Mouse (Mus musculus) midbrain, embryonic 10.5 days (tissue): ENCODE measurements around the gene Syne2. TPM values are rescaled to one million over a fixed set of nuclear protein-coding genes. Genes with fewer than 3 reads are reported as not detected.

Source experiments
- DNase-seq: peaks from one replicate; pipeline ENCODE4 v3.0.0-alpha.2; 2017; ENCODE audit warnings: low spot score
- H3K27ac ChIP-seq: fragments of 300-500 bp; sonication (generic); replicated peaks from 2 replicates; pipeline ENCODE4 v1.5.1; 2016; ENCODE audit warnings: mild to moderate bottlenecking
- H3K27me3 ChIP-seq: fragments of 300-500 bp; sonication (generic); 2 replicates; pipeline ENCODE4 v1.6.1; 2016; ENCODE audit warnings: low read depth, mild to moderate bottlenecking; ENCODE audit not compliant: poor library complexity, severe bottlenecking
- H3K36me3 ChIP-seq: fragments of 300-500 bp; sonication (generic); 2 replicates; pipeline ENCODE4 v1.6.1; 2016; ENCODE audit warnings: mild to moderate bottlenecking, moderate library complexity
- H3K4me1 ChIP-seq: fragments of 300-500 bp; sonication (generic); 2 replicates; pipeline ENCODE4 v1.6.1; 2016
- H3K4me3 ChIP-seq: fragments of 300-500 bp; sonication (generic); 2 replicates; pipeline ENCODE4 v1.5.1; 2016; ENCODE audit warnings: mild to moderate bottlenecking, moderate library complexity
- H3K9me3 ChIP-seq: fragments of 300-500 bp; sonication (generic); replicated peaks from 2 replicates; pipeline ENCODE4 v1.6.1; 2016; ENCODE audit warnings: mild to moderate bottlenecking
- WGBS: fragments of 180-500 bp; shearing (Covaris S2); methylation state at CpG from one replicate; pipeline ENCODE4 v1.1.7; 2016; 5-methylcytosine and 5-hydroxymethylcytosine counted together
- polyA plus RNA-seq: library from polyadenylated mRNA; unstranded; fragments of >200 nt; fragmentation: Nextera tagmentation; extraction: Ambion mirVana; gene quantifications from 2 replicates; pipeline ENCODE4 v1.2.1, GENCODE M21; 2016

The Syne2 gene
- polyA plus RNA-seq, 1 experiment from 2014 or later = 93.1 TPM

DNA sequence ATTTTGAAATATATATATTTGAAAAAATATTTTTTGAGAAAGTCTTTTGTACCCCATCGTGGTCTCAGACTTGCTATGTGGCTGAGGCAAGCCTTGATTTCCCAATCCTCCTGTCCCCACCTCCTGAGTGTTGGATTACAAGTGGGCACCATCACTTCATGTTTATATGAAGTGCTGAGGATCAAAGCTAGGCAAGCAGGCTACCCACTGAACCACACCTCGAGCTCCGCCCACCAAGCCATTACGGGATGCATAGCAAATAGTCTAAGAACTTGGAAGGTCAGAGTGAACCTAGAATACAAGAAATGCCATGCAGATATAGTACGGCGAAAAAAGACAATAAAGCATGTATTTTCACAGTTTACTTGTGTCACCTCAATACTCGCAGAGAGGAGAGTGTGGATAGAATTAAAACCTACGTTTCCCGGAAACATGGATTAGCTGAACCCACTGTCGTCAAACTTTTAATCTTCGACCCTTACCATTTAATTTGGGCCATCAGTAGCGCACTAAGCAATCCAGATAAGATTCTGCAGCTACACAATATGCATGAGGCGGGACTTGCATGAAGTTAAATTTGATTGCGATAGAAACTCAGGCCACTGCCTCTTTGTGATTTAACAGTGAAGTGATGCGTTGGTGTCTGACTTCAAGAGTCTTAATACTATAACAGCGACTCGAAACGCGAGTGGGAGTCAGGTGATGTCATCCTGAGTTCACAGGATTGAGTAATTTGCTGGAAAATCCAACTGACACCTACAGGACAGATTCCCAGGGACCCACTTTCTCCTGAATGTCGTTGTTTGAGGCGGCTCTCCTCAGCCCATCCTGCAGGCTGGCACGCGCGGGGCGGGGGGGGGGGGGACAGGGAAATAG is 715 bp upstream of the Syne2 start:
- Histone ChIP-seq H3K27ac (peak overlapping the region; percentile 98), H3K4me3 (peak overlapping the region; percentile 95), H3K27me3 (peaks cover 23% of the 10 kb centered on the region), H3K4me1 (peaks cover 43% of the 10 kb centered on the region), H3K9me3 (no peaks in the 10 kb centered on the region), H3K36me3 (no peaks in the 10 kb centered on the region)
- DNase-seq = no peak
- 17% methylated on average over 23 of the region's 25 CpGs for WGBS

DNA sequence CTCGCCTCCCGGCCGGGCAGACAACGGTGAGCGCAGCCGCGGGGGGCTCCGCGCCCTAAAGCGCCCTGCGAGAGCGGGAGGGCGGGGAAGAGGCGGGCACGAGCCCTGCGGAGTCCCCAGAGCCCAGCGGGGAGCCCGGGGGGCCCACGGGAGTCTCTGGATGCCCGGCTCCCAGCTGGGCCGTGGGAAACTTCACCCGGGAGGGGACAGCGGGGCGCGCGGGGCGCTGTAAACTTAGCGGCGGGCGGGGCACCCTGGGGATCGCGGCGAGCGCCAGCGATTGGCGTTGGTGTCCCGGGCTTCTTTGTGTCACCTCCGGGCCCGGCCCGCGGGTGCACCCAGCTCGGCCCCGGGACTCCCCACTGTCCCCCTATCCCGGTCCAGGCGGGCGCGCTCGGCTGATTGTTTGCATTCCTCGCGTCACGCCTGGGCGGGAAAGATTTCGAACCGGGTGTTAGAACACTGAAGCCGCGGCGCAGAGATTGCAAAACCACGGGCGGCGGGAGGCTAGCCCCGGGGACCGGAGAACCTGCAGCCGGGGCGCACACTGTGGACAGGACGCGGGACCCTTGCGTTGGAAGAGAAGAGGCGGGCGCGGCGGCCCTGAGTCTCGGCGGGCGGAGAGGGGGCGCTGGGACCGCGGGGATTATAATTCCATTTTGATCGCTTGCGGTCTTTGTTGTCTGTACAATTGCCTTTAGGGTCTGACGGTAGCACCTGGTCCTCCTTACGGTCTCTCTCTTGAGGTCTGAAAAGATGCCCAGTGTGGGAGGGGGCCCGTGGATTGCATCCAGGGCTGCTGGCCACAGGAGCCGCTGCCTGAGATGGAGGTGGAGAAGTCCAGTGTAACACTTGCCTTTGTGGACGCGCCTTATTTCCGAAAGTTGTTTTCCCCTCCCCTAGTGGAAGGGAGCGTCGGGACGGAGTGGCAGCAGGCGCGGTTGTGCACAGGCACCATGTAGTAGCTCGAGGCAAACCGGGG is 810 bp downstream of the Syne2 start:
- peak overlapping the region; percentile 95 for H3K4me3 ChIP-seq
- H3K27me3 ChIP-seq = peaks cover 23% of the 10 kb centered on the region
- peaks cover 44% of the 10 kb centered on the region for H3K4me1 ChIP-seq
- no peaks in the 10 kb centered on the region for H3K9me3 ChIP-seq
- DNase-seq = peak; percentile 74
- under 1% methylated on average over 93 of the region's 93 CpGs for WGBS
- no peaks in the 10 kb centered on the region for H3K36me3 ChIP-seq
- peak overlapping the region; percentile 98 for H3K27ac ChIP-seq

DNA sequence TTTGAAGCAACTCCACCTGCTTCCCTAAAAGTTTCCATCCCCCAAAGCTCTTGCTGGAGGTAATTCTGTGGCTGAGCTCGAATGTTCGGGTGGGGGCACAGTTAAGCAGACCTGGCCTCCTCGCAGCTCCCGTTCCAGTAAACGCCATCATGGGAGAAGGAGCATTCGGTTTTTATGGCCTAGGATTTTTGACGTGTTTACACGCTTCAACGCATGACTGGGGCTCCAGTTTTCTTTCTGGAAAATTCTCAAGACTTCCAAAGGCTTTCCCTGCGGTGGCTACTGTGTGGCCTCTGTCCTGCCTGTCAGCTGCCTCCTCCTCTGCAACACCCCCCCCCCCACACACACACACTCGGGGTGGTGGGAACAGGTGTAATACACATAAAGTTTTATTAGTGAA is 1.5 kb downstream of the Syne2 start:
- H3K4me1 ChIP-seq = peaks cover 44% of the 10 kb centered on the region
- H3K36me3 ChIP-seq = no peaks in the 10 kb centered on the region
- peaks cover 23% of the 10 kb centered on the region for H3K27me3 ChIP-seq
- 19% methylated on average over 11 of the region's 11 CpGs for WGBS
- H3K27ac ChIP-seq = peak overlapping the region; percentile 98
- H3K4me3 ChIP-seq = peak overlapping the region; percentile 95
- no peaks in the 10 kb centered on the region for H3K9me3 ChIP-seq
- DNase-seq = no peak

DNA sequence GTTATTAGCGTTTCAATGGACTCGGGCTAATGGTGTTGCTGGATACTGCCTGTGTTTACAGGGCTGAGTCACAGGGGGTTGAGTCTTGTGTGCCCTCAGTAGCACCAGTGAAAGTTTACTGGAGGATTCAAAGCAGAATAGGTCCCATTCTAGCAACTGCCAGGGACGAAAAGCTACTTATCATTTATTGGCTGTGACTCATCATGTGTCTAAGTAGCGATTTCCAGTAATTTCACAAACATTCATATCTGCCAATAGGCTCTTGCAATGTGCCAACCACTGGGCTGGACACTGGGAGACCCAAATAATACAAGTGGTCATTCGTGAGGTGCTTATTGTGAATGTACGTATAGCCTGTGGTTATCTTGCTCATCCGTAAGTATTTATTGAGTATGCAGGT is 2.3 kb downstream of the Syne2 start:
- Histone ChIP-seq H3K9me3 (no peaks in the 10 kb centered on the region), H3K27me3 (peaks cover 20% of the 10 kb centered on the region), H3K4me3 (no peak overlapping the region), H3K27ac (no peak overlapping the region), H3K4me1 (peaks cover 44% of the 10 kb centered on the region), H3K36me3 (no peaks in the 10 kb centered on the region)
- 84% methylated on average over 7 of the region's 7 CpGs for WGBS
- no peak for DNase-seq

DNA sequence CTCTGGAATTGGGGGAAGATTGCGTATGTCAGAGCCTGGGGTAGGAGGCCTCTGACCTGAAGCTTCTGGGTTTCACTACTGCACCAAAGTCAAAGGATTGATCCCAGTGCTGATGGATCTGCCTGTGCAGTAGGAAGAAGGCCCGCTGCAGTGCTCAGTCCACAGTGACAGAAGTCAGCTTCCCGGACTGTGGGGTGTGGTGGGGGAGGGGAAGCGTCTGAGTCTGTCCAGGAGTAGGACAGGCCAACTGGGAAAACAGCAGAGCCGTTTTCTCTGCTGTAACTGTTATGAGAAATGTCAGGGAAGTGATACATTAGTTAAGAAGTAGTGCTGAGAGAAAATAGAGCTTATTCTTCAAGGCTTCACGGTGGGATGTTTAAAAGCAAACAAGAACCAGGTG is 4.2 kb downstream of the Syne2 start:
- peaks cover 8% of the 10 kb centered on the region; the same call in 1 of the 2 replicates for H3K27me3 ChIP-seq
- H3K27ac ChIP-seq = no peak overlapping the region
- no peaks in the 10 kb centered on the region for H3K36me3 ChIP-seq
- H3K4me3 ChIP-seq = no peak overlapping the region
- no peaks in the 10 kb centered on the region for H3K9me3 ChIP-seq
- WGBS = 60% methylated on average over 6 of the region's 6 CpGs
- peaks cover 45% of the 10 kb centered on the region for H3K4me1 ChIP-seq
- DNase-seq = no peak

DNA sequence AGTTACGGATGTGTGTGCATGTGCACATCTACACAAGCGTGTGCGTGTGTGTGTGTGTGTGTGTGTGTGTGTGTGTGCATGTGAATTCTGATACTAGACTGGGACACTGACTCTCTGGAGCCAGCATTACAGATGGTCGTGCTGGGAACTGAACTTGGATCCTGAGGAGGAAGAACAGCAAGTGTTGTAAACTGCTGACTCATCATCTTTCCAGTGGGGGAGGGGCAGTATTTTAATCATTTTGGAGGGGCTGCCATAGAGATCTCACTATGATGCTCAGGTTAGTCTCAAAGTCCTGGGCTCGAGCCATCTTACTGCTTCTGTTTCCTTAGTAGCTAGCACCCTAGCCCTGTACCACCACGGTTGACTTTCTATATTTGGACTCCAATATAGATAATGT is 5.5 kb downstream of the Syne2 start:
- peaks cover 42% of the 10 kb centered on the region for H3K4me1 ChIP-seq

DNA sequence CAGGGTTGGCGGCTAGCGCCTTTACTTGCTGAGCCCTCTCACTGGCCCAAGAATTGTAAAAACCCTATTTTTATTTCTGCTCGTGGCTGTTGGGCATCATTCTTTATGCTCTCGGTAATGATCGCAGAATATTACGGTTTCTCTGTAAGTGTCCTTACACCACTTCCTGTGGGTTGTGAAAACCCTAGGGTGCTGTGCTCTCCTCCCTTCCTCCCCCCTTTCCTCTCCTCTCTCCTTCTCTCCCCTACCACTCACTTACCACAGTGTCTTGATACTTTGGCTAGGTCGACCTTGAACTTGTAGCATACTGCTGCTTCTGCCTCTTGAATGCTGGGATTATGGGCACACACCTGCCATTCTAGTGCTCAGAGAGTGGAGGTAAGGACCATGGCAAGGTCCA is 7.5 kb downstream of the Syne2 start:
- H3K9me3 ChIP-seq = no peaks in the 10 kb centered on the region
- H3K4me1 ChIP-seq = peaks cover 27% of the 10 kb centered on the region

More for the DNA sequence above, 5.5 kb downstream of the Syne2 start:
- H3K27ac ChIP-seq = no peak overlapping the region
- no peak overlapping the region for H3K4me3 ChIP-seq
- no peaks in the 10 kb centered on the region for H3K36me3 ChIP-seq
- no peaks in the 10 kb centered on the region for H3K9me3 ChIP-seq
- DNase-seq = no peak
- H3K27me3 ChIP-seq = no peaks in the 10 kb centered on the region
- WGBS = 92% methylated on average over 6 of the region's 6 CpGs

DNA sequence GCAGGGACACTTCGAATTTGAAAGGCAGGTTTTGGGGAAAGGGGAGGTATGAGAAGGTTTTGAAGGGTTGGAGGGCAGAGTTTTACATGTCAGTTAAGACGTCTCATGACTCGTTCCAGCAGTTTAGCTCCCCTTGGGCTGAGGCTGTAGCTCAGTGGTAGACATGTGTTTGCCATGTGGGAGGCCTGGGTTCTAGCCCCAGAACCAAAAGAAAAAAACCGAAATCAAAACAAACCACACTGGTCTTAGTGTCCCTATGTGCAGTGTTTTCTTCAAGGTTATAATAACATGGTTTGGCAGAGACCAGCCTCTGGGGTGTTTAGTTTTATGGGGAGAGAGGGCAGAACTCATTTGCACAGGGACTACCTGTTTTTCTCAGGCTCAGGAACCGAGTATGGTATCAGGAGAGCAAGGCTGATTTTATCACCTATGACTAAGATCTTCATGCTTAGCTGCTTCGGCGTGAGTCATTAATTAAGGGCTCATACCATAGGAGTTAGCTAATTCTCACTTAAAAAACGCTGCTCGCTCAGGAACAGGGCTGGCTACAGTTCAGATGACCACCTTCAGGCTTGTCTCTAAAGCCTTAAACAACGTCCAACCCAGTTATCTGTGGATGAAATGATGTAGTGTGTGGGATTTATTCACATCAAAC is 8.9 kb downstream of the Syne2 start:
- no peak for DNase-seq
- H3K36me3 ChIP-seq = peaks cover 13% of the 10 kb centered on the region
- 78% methylated on average over 10 of the region's 10 CpGs for WGBS
- H3K27me3 ChIP-seq = no peaks in the 10 kb centered on the region
- H3K4me1 ChIP-seq = peaks cover 15% of the 10 kb centered on the region
- H3K27ac ChIP-seq = no peak overlapping the region
- no peaks in the 10 kb centered on the region for H3K9me3 ChIP-seq
- no peak overlapping the region for H3K4me3 ChIP-seq

More for the DNA sequence above, 7.5 kb downstream of the Syne2 start:
- WGBS = 94% methylated on average over 7 of the region's 7 CpGs
- Histone ChIP-seq H3K27me3 (no peaks in the 10 kb centered on the region), H3K4me3 (no peak overlapping the region), H3K27ac (no peak overlapping the region), H3K36me3 (peaks cover 2% of the 10 kb centered on the region)
- DNase-seq = no peak

DNA sequence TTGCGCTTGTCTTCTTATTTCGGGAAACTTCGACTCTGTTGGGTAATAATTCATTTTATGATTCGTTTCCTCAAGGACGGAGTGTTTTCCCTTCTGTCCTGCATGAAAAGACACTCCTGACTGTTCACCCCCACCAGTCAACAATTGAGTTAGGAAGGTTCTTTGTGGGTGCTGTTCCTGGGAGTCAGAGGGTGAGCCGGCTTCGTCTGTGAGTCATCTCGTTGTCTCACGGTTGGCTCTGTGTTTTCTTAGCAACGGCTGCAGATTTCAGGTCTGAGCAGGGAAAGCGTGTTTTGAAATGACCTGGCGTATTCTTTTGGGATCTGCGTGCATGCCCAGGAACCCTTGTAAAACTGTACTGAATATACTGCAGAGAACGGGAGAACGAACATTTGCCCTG is 9.8 kb downstream of the Syne2 start:
- Histone ChIP-seq H3K4me1 (0 out of 2 replicates have a peak, but pooled peaks cover 11% of the 10 kb centered on the region), H3K36me3 (peaks cover 13% of the 10 kb centered on the region), H3K27me3 (no peaks in the 10 kb centered on the region), H3K9me3 (no peaks in the 10 kb centered on the region), H3K27ac (no peak overlapping the region), H3K4me3 (no peak overlapping the region)
- 90% methylated on average over 15 of the region's 15 CpGs for WGBS
- DNase-seq = no peak

DNA sequence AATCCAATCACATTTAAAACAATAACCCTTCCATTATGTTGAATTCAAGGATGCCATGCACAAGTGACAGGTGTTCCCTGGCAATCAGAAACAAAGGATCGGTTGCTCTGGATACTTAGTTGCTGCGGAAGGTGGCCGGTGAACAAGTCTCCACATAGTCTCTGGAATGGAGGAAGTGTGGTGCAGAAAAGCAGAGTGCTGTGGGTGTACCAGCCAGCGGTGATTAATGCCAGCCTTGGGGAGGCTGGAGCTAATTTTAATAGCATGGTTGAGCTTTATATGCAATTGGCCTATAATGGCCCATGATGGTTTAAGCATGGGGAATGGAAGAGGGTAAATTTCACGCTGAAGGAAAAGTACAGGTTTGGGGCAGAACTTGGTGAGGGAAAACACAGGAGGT is 11.7 kb downstream of the Syne2 start:
- Histone ChIP-seq H3K27me3 (no peaks in the 10 kb centered on the region; the same call in 1 of the 2 replicates), H3K4me1 (peaks cover 25% of the 10 kb centered on the region), H3K27ac (no peak overlapping the region), H3K36me3 (peaks cover 13% of the 10 kb centered on the region), H3K4me3 (no peak overlapping the region), H3K9me3 (no peaks in the 10 kb centered on the region)
- no peak for DNase-seq
- 93% methylated on average over 5 of the region's 5 CpGs for WGBS

DNA sequence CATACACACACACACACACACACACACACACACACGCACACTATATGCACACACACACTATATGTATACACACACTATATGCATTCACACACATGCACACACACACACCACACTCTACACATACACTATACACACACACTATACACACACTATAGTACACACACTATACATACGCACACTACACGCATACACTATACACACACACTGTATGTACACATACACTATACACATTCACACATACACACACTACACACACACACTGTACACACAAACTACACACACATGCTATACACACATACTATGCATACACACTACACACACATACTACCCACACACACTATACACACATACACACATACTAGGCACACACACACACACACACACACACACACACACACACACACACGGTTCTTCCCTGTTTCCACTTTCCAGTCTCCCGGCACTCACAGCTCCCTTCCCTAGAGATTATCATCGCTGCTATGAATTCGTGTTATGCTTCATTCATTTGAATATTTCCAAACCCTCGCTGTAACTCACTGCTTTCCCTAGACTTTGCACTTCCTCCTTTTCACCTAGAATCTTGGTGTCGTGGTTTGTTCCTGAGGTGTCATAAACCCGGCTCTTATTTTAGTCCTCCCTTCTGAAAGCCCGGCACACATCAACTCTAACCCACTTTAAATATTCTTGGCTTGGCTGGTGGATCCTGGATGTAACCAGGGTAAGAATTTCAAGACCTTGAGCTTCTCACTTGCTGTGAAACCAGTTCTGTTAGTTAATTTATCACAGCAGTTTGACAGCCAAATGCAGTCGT is 15.4 kb downstream of the Syne2 start:
- Histone ChIP-seq H3K36me3 (peaks cover 13% of the 10 kb centered on the region), H3K9me3 (no peaks in the 10 kb centered on the region), H3K27me3 (no peaks in the 10 kb centered on the region; the same call in 1 of the 2 replicates), H3K4me3 (no peak overlapping the region), H3K4me1 (peaks cover 45% of the 10 kb centered on the region), H3K27ac (no peak overlapping the region)
- DNase-seq = no peak
- 87% methylated on average over 12 of the region's 12 CpGs for WGBS
